Mouse (Mus musculus): ENCODE measurements around the gene Mthfsd.

DNA sequence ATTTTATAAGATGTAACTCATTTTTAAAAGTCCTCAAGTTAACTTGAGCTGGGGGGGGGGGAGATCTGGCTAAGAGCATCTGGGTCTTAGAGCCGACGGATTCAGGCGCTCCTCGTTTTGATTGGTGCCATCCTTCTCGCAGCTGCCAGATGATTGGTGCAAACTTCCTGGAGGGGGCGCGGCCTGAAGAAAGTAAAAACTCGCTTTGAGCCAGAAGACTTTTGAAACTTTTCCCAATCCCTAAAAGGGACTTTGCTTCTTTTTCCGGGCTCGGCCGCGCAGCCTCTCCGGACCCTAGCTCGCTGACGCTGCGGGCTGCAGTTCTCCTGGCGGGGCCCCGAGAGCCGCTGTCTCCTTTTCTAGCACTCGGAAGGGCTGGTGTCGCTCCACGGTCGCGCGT, 7.8 kb upstream of the Mthfsd start, which contains the start of gene Foxc2:
- TF ChIP-seq CTCF (IDR thresholded peaks at IDR 0.05; ENCODE audit: low read depth, low read length) (no peak), GATA1 (IDR thresholded peaks at IDR 0.05; ENCODE audit: borderline replicate concordance, low read length) (no peak)
